In the genomic region with DNA sequence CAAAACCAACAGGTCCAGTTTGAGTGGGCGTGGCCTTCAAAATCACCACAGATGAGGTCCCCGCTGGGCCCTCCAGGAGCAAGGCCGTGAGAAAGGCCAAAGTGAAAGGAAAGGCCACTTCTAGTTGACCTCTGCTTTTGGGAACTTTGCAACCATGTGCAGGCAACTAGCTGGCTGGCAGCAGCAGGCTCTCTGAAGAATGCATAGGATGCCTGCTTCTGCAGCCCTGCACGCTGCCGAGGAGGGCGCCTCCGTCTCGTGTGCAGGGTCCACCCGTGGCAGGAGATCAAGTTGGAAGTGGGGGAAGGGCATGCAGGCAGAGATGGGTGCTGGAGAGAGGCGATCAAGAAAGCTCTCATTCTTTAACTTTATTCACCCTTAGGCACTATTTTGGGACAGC, we compare ENCODE assay signal across 10 mouse cellular contexts. TPM values are rescaled to one million over a fixed set of nuclear protein-coding genes. Genes with fewer than 3 reads are reported as not detected.
DNase-seq lines count a peak whose midpoint lies in the region; ATAC-seq and TF ChIP-seq lines count a peak whose summit lies in the region.
"Had no signal": no experiment of that assay in that cellular context is flagged by ENCODE, and none has a peak within 500 bp of the region (broad histone marks: within the 10 kb centered on the region; RNA-seq: fewer than 3 reads in every experiment).

No protein-coding gene starts in this region.

- H3K4me3 ChIP-seq in heart, embryonic 12.5 days: no peak overlapping the region; the same call in 1 of the 2 replicates
- peak overlapping the region; percentile 83 for H3K4me3 ChIP-seq in cortical plate, adult 2 months (ENCODE audit: insufficient read depth, low read length)
- peak overlapping the region; percentile 66 for H3K4me3 ChIP-seq in hindbrain, embryonic 10.5 days
- peak overlapping the region; percentile 47; the same call in 1 of the 2 replicates for H3K4me3 ChIP-seq in midbrain, embryonic 14.5 days (replicated peaks; ENCODE audit: low read depth, low read length)
- H3K4me3 ChIP-seq: myocyte had no signal

- no peak overlapping the region for H3K27ac ChIP-seq in heart, embryonic 12.5 days (ENCODE audit: poor library complexity, severe bottlenecking)
- no peak overlapping the region for H3K27ac ChIP-seq in cortical plate, adult 2 months (ENCODE audit: insufficient read depth, low read length)
- peak overlapping the region; percentile 77; the same call in 1 of the 2 replicates for H3K27ac ChIP-seq in hindbrain, embryonic 10.5 days
- H3K27ac ChIP-seq in midbrain, embryonic 14.5 days (replicated peaks; ENCODE audit: low read depth, low read length): no peak overlapping the region
- H3K27ac ChIP-seq: stomach, embryonic 15.5 days had no signal

- H3K4me1 ChIP-seq in heart, embryonic 12.5 days (replicated peaks): peaks cover 20% of the 10 kb centered on the region
- no peaks in the 10 kb centered on the region; the same call in 1 of the 2 replicates for H3K4me1 ChIP-seq in cortical plate, adult 2 months (ENCODE audit: control insufficient read depth, insufficient read depth, low read length)
- H3K4me1 ChIP-seq in hindbrain, embryonic 10.5 days (replicated peaks): peaks cover 47% of the 10 kb centered on the region
- H3K4me1 ChIP-seq in midbrain, embryonic 14.5 days (ENCODE audit: control insufficient read depth, insufficient read depth, low read length): peaks cover 18% of the 10 kb centered on the region

- no peak for DNase-seq in heart, adult 11 months
- peak; percentile 59 for DNase-seq in hindbrain, embryonic 10.5 days (ENCODE audit: low spot score)
- peak; percentile 58 for DNase-seq in midbrain, embryonic 14.5 days
- DNase-seq in spleen, adult 18-20 months: no peak
- no peak for DNase-seq in adrenal gland, adult (ENCODE audit: inconsistent age in 2 of 2, low spot score in 1 of 2)
- no peak for DNase-seq in urinary bladder, adult 18-20 months (ENCODE audit: low spot score in 2 of 2)

- no peaks in the 10 kb centered on the region for H3K36me3 ChIP-seq in heart, embryonic 12.5 days
- no peaks in the 10 kb centered on the region for H3K36me3 ChIP-seq in hindbrain, embryonic 10.5 days
- no peaks in the 10 kb centered on the region for H3K36me3 ChIP-seq in midbrain, embryonic 14.5 days (ENCODE audit: control insufficient read depth, insufficient read depth, low read length)
- H3K36me3 ChIP-seq: stomach, embryonic 15.5 days had no signal

- peaks cover 94% of the 10 kb centered on the region for H3K27me3 ChIP-seq in heart, embryonic 12.5 days (replicated peaks)
- peaks cover 64% of the 10 kb centered on the region for H3K27me3 ChIP-seq in hindbrain, embryonic 10.5 days (ENCODE audit: insufficient read depth, poor library complexity, severe bottlenecking)
- H3K27me3 ChIP-seq in midbrain, embryonic 14.5 days (ENCODE audit: control insufficient read depth, insufficient read depth, low read length): peaks cover 22% of the 10 kb centered on the region

- no peak for TF ChIP-seq POLR2A in cortical plate, adult 2 months (IDR thresholded peaks at IDR 0.05; ENCODE audit: extremely low read depth, insufficient read depth, low read length)

- no peaks in the 10 kb centered on the region for H3K9me3 ChIP-seq in heart, embryonic 12.5 days (replicated peaks)
- no peaks in the 10 kb centered on the region for H3K9me3 ChIP-seq in hindbrain, embryonic 10.5 days
- H3K9me3 ChIP-seq in midbrain, embryonic 14.5 days (ENCODE audit: control insufficient read depth, low read length): no peaks in the 10 kb centered on the region
- H3K9me3 ChIP-seq: stomach, embryonic 15.5 days had no signal

- TF ChIP-seq CTCF in cortical plate, adult 2 months (IDR thresholded peaks at IDR 0.05; ENCODE audit: extremely low read depth, insufficient read depth, low read length): no peak

- H3K9ac ChIP-seq in heart, embryonic 12.5 days: no peak overlapping the region
- H3K9ac ChIP-seq in midbrain, embryonic 14.5 days (replicated peaks; ENCODE audit: low read length): no peak overlapping the region
- H3K9ac ChIP-seq: stomach, embryonic 15.5 days had no signal

- no peak for ATAC-seq in heart, embryonic 12.5 days (ENCODE audit: insufficient number of reproducible peaks, low FRiP score)
- no peak for ATAC-seq in midbrain, embryonic 14.5 days (ENCODE audit: low FRiP score, low TSS enrichment)

- H3K4me2 ChIP-seq in heart, embryonic 12.5 days: peak overlapping the region; percentile 75
- H3K4me2 ChIP-seq in midbrain, embryonic 14.5 days (ENCODE audit: low read length): peak overlapping the region; percentile 78

- 23% methylated on average over 10 of the region's 10 CpGs for WGBS in heart, embryonic 12.5 days
- whole genome bisulfite sequencing in hindbrain, embryonic 10.5 days: 6% methylated on average over 10 of the region's 10 CpGs
- 6% methylated on average over 10 of the region's 10 CpGs for WGBS in midbrain, embryonic 14.5 days

RNA-seq across cellular contexts. Expression of a gene that starts 1.3 kb away (rescaled TPM):
- polyA plus RNA-seq in heart, embryonic 12.5 days (2016; fragmentation: Nextera tagmentation; extraction: Ambion mirVana): 0.10 and 0.23 TPM in 2 replicates
- 93.7 and 100 TPM in 2 replicates for polyA plus RNA-seq in cortical plate, adult 2 months (2012; rRNA removed)
- 3.1 and 8.2 TPM in 2 replicates for polyA plus RNA-seq in hindbrain, embryonic 10.5 days (2016; fragmentation: Nextera tagmentation; extraction: Ambion mirVana)
- polyA plus RNA-seq in midbrain, embryonic 14.5 days (2014; fragmentation: Nextera tagmentation; extraction: Ambion mirVana): 6.4 and 7.2 TPM in 2 replicates

Comparison
In these comparisons a context has a peak if more than half of its experiments do, and no peak if none do; other contexts are left out.
1. DNase-seq: peak in hindbrain, embryonic 10.5 days (single experiment) and midbrain, embryonic 14.5 days (single experiment); none in heart, adult 11 months (single experiment), spleen, adult 18-20 months (0 of 2), adrenal gland, adult (0 of 2) and urinary bladder, adult 18-20 months (0 of 2).
2. RNA of a gene that starts 1.3 kb away (polyA plus RNA-seq): 93.7 to 100 TPM in cortical plate, adult 2 months; 6.4 to 7.2 TPM in midbrain, embryonic 14.5 days, 3.1 to 8.2 TPM in hindbrain, embryonic 10.5 days and 0.10 to 0.23 TPM in heart, embryonic 12.5 days; every median in the first group is over 10 times any median in the second.